Mouse (Mus musculus) intestine, embryonic 16.5 days (tissue): ENCODE data around the gene Pip5k1c. TPM values are rescaled to one million over a fixed set of nuclear protein-coding genes. Genes with fewer than 3 reads are reported as not detected.
A peak's percentile ranks its signal among the peaks of the same experiment; 100 is the strongest.

Source experiments
- ATAC-seq: fragments of 200-750 bp; cut with Nextera tagmentation; 2 replicates; pipeline ENCODE4 v1.8.0; 2017; ENCODE audit warnings: moderate TSS enrichment, moderate library complexity
- H3K27ac ChIP-seq: fragments of 300-500 bp; sonication (generic); 2 replicates; pipeline ENCODE4 v1.5.1; 2014; ENCODE audit warnings: mild to moderate bottlenecking, low read length
- H3K27me3 ChIP-seq: fragments of 300-500 bp; sonication (generic); replicated peaks from 2 replicates; pipeline ENCODE4 v1.6.1; 2014; ENCODE audit warnings: low read length, control low read depth, mixed read lengths; ENCODE audit not compliant: control insufficient read depth, insufficient read depth
- H3K36me3 ChIP-seq: fragments of 300-500 bp; sonication (generic); 2 replicates; pipeline ENCODE4 v1.6.1; 2014; ENCODE audit warnings: low read length, control low read depth; ENCODE audit not compliant: control insufficient read depth, insufficient read depth
- H3K4me1 ChIP-seq: fragments of 300-500 bp; sonication (generic); 2 replicates; pipeline ENCODE4 v1.6.1; 2014; ENCODE audit warnings: low read length, control low read depth, mixed read lengths; ENCODE audit not compliant: control insufficient read depth, insufficient read depth
- H3K4me2 ChIP-seq: fragments of 300-500 bp; sonication (generic); 2 replicates; pipeline ENCODE4 v1.6.1; 2014; ENCODE audit warnings: low read depth, low read length, control low read depth
- H3K4me3 ChIP-seq: fragments of 300-500 bp; sonication (generic); 2 replicates; pipeline ENCODE4 v1.5.1; 2014; ENCODE audit warnings: mild to moderate bottlenecking, low read length
- H3K9ac ChIP-seq: fragments of 300-500 bp; sonication (generic); 2 replicates; pipeline ENCODE4 v1.6.1; 2014; ENCODE audit warnings: low read depth, low read length
- H3K9me3 ChIP-seq: fragments of 300-500 bp; sonication (generic); 2 replicates; pipeline ENCODE4 v1.6.1; 2016; ENCODE audit warnings: low read length, control low read depth; ENCODE audit not compliant: control insufficient read depth
- WGBS: fragments of 180-500 bp; shearing (Covaris S2); extraction: QIAGEN DNeasy Blood & Tissue Kit; methylation state at CpG from one replicate; pipeline ENCODE4 v1.1.7; 2014; 5-methylcytosine and 5-hydroxymethylcytosine counted together
- polyA plus RNA-seq: library from polyadenylated mRNA; unstranded; fragments of >200 nt; fragmentation: Nextera tagmentation; extraction: Ambion mirVana; gene quantifications from 2 replicates; pipeline ENCODE4 v1.2.1, GENCODE M21; 2015

Pip5k1c gene
- polyA plus RNA-seq, 1 experiment from 2014 or later: 35.4 TPM

DNA sequence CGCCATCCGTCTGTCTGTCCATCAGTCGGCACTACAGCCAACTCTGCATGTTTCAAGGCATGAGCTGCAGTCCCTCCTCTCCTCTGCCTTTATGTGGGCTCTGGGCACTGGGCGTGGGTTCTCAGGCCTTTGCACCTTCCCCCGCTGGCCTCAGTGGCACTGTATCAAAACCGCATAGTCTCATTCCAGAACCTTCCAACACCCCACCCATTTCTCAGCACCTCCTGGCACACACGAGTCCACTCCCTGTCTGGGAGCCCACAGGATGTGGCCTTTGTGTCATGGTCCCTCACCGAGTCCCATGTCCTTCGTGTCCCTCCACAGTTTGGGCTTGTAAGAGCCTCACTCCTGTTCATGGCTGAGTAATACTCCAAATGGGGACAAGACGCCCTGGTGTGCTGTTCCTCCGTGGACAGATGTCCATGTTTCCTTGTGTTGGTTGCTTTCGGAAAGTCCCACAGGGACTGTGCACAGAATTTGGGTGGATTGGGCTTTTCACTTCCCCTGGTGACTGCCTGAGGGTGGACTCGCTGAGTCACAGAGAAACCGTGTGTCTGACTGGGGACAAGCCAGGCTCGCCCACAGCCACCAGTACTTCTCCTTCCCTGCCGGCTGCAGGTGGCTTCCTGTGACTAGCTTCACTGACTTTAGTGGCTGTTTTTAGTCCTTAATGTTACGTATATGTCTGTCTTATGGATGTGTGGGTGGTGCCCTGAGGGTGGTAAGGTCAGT is 5.8 kb downstream of the Pip5k1c start:
- no peak overlapping the region for H3K9ac ChIP-seq
- H3K27me3 ChIP-seq: no peaks in the 10 kb centered on the region
- no peaks in the 10 kb centered on the region for H3K36me3 ChIP-seq
- 90% methylated on average over 17 of the region's 17 CpGs for WGBS
- H3K27ac ChIP-seq: peak overlapping the region; percentile 43
- no peak overlapping the region for H3K4me2 ChIP-seq
- ATAC-seq: no peak
- peaks cover 66% of the 10 kb centered on the region for H3K4me1 ChIP-seq
- no peaks in the 10 kb centered on the region for H3K9me3 ChIP-seq
- H3K4me3 ChIP-seq: no peak overlapping the region

DNA sequence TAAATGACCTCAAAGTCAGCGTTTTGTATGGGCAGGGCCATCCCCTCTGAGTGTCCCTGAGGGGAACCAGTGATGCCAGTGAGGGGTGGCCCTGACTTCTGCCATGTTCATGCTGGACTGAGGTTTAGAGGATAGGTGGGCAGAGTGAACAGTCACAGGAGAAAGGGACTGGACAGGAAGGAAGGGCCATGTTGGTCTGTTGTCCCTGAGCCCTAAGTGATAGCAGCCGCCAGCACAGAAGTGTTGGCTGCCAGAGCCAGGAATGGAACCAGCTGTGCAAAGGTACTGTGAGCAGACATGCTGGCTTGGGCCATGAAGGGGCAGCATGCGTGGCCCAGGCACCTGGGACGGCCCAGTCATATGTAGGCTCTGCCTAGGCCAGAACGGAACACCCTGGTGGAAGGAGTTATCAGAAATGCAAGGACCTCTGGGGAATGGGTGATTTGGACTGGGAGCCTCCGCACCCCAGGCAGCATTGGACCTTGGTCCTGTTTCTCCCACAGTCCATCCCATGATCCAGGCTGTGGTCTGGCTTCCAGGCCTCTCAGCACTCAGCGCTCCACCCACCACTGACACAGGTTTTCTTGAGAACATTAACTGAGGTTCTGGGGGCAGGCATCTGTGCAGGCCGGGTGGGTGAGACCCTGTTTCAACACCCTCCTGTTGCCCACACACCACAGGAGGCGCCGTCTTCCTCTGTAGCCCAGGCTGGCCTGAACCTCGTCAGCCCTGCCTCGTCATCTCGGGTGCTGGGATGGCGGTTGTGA is 7.0 kb downstream of the Pip5k1c start:
- Histone ChIP-seq H3K27ac (peak overlapping the region; percentile 16), H3K27me3 (no peaks in the 10 kb centered on the region), H3K36me3 (no peaks in the 10 kb centered on the region), H3K4me1 (peaks cover 64% of the 10 kb centered on the region), H3K4me2 (no peak overlapping the region), H3K4me3 (no peak overlapping the region), H3K9me3 (no peaks in the 10 kb centered on the region), H3K9ac (peak overlapping the region; percentile 39)
- WGBS: 84% methylated on average over 14 of the region's 14 CpGs
- no peak for ATAC-seq

DNA sequence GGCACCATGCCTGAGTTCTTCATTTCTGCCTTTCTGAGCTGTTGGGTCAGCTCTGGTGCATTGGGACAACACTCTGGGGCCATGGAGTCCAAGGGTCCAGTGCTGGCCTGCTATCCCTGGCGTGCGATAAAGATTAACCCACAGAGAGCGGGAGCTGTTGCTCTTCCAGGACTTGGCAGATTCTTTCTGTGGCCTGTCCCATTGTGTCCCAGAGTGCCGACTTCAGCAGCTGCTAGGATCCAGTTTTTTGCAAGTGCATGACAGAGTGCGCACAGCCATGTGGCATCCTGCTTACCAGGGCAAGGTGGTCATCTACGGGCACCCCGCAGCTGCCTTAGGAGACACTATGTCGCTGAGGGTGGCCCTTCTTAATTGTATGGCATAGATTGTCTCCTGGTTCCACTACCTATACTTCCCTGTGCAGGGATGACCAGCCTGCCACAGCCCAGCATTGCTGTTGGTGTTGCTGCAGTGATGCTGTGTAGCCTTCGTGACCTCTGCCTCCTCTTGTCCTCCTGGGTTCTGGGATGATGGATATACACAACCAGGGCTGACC is 7.7 kb downstream of the Pip5k1c start:
- H3K4me2 ChIP-seq: no peak overlapping the region
- no peak overlapping the region for H3K4me3 ChIP-seq
- H3K27ac ChIP-seq: peak overlapping the region; percentile 16
- H3K4me1 ChIP-seq: peaks cover 64% of the 10 kb centered on the region
- H3K9ac ChIP-seq: peak overlapping the region; percentile 39; the same call in 1 of the 2 replicates
- no peaks in the 10 kb centered on the region for H3K36me3 ChIP-seq
- H3K27me3 ChIP-seq: no peaks in the 10 kb centered on the region
- WGBS: 70% methylated on average over 9 of the region's 9 CpGs
- no peaks in the 10 kb centered on the region for H3K9me3 ChIP-seq
- no peak for ATAC-seq

DNA sequence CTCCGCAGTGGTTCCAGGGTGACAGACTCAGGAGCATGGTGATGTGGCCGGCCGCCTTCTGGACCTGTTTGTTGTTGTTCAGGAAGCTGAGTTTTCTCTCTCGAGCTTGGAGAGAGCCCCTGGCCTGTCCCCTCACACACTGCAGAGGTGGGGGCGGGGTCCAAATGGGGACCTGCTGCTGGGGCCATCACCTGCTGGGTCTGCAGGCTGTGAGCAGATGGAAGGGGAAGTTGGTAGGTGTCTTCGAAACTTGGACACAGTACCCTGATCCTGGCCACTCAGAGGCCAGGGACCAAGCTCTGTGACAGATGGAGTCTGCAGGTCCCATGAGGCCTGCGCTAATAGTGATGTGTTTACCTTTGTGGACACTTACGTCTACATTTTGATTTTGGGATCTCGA is 8.6 kb downstream of the Pip5k1c start:
- Histone ChIP-seq H3K4me1 (peaks cover 64% of the 10 kb centered on the region), H3K27ac (no peak overlapping the region)
- no peak for ATAC-seq

DNA sequence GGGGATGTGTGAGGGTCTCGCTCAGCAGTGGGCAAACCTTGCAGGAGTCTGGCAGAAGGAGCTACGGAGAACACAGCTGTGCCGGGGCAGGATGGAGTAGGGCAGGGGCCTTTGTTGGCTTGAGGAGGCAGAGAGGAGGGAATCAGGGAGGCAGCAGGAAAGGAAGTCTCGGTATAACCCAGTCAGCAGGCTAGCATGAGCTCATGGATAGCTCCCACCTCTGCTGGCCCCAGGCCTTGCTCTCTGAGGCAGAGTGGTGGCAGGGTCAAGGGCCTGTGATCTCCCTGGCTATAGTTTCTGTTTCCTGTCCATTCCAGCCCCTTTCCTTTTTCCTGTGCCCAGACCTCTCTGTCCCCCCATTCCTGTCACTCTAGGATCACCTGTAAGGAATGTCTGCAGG is 9.5 kb downstream of the Pip5k1c start:
- Histone ChIP-seq H3K4me2 (no peak overlapping the region; the same call in 1 of the 2 replicates), H3K4me1 (peaks cover 64% of the 10 kb centered on the region), H3K9me3 (no peaks in the 10 kb centered on the region), H3K27ac (peak overlapping the region; percentile 40), H3K36me3 (peaks cover 10% of the 10 kb centered on the region), H3K27me3 (no peaks in the 10 kb centered on the region), H3K9ac (peak overlapping the region; percentile 53), H3K4me3 (no peak overlapping the region)
- WGBS: 50% methylated on average over 4 of the region's 4 CpGs
- no peak for ATAC-seq

More for the DNA sequence above, 8.6 kb downstream of the Pip5k1c start:
- Histone ChIP-seq H3K9me3 (no peaks in the 10 kb centered on the region), H3K4me3 (no peak overlapping the region), H3K9ac (no peak overlapping the region), H3K27me3 (no peaks in the 10 kb centered on the region), H3K4me2 (no peak overlapping the region), H3K36me3 (peaks cover 6% of the 10 kb centered on the region; the same call in 1 of the 2 replicates)
- WGBS: 72% methylated on average over 9 of the region's 9 CpGs

DNA sequence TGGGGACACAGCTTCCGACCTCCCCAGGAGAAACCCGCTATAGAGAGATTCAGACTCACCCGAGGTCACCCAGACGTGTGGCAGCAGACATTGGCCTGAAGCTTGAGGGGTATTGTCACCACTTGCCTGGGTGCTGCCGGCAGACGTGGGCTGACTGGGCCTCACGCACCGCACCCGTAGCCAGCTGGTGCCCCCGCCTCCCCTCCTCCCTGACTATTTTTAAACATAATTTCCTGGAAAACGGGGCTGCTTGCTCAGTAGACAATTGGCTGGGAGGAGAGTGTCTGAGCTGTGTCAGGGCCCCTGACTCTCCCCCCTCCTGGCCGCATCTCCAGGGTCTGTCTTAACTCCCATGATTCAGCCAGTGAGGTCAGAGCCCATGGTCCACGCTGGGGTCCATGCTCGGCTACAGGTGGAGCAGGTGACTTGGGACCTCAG is 10.0 kb downstream of the Pip5k1c start:
- Histone ChIP-seq H3K4me2 (peak overlapping the region; percentile 33), H3K27me3 (no peaks in the 10 kb centered on the region), H3K9me3 (no peaks in the 10 kb centered on the region), H3K4me1 (peaks cover 63% of the 10 kb centered on the region), H3K9ac (peak overlapping the region; percentile 53), H3K27ac (peak overlapping the region; percentile 40), H3K4me3 (no peak overlapping the region), H3K36me3 (peaks cover 15% of the 10 kb centered on the region)
- 36% methylated on average over 14 of the region's 14 CpGs for WGBS
- peak; percentile 22 for ATAC-seq

DNA sequence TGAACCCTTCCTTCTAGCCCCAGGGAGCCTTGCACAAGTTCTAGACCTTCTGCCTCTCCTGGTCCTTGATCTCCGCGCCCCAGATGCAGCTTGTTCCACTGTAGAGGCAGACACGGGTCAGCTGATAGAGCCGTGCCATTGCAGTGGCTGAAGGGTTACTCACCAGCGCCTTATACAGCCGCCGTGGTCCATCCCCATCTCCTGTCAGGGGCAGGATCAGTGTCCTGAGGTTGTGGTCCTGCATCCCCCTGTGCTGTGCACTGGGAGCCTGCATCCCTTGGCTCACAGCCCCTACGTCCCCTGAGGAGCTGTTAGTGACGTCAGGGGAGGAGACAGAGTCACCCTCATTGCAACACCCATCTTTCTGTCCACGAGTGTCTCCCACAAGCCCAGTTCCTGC is 10.5 kb downstream of the Pip5k1c start:
- H3K9ac ChIP-seq: peak overlapping the region; percentile 53; the same call in 1 of the 2 replicates
- no peaks in the 10 kb centered on the region for H3K27me3 ChIP-seq
- peak overlapping the region; percentile 40; the same call in 1 of the 2 replicates for H3K27ac ChIP-seq
- no peak overlapping the region for H3K4me3 ChIP-seq
- ATAC-seq: peak; percentile 9
- H3K9me3 ChIP-seq: no peaks in the 10 kb centered on the region
- H3K36me3 ChIP-seq: peaks cover 20% of the 10 kb centered on the region
- H3K4me2 ChIP-seq: peak overlapping the region; percentile 33; the same call in 1 of the 2 replicates
- 65% methylated on average over 10 of the region's 10 CpGs for WGBS
- H3K4me1 ChIP-seq: peaks cover 58% of the 10 kb centered on the region

DNA sequence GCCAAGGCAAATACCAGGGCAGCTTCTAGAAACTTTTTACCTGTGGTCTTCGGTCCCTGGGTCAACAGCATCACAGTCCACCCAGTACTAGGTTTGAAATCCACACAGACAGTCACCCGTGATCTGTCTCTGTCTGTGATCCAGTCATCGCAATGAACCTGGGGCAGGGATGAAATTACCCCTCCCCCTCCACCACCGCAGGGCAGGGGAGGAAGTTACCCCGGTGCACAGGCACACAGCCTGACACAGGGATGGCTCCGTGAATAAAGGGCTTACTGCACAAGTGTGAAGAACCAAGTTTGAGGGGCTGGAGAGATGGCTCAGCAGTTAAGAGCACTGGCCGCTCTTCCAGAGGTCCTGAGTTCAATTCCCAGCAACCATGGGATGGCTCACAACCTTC is 11.0 kb downstream of the Pip5k1c start:
- H3K9me3 ChIP-seq: no peaks in the 10 kb centered on the region
- H3K4me1 ChIP-seq: peaks cover 56% of the 10 kb centered on the region
- peak overlapping the region; percentile 53; the same call in 1 of the 2 replicates for H3K9ac ChIP-seq
- H3K36me3 ChIP-seq: peaks cover 22% of the 10 kb centered on the region
- no peaks in the 10 kb centered on the region for H3K27me3 ChIP-seq
- H3K4me3 ChIP-seq: no peak overlapping the region
- H3K27ac ChIP-seq: no peak overlapping the region; the same call in 1 of the 2 replicates
- no peak for ATAC-seq
- H3K4me2 ChIP-seq: no peak overlapping the region
- WGBS: 75% methylated on average over 7 of the region's 7 CpGs

DNA sequence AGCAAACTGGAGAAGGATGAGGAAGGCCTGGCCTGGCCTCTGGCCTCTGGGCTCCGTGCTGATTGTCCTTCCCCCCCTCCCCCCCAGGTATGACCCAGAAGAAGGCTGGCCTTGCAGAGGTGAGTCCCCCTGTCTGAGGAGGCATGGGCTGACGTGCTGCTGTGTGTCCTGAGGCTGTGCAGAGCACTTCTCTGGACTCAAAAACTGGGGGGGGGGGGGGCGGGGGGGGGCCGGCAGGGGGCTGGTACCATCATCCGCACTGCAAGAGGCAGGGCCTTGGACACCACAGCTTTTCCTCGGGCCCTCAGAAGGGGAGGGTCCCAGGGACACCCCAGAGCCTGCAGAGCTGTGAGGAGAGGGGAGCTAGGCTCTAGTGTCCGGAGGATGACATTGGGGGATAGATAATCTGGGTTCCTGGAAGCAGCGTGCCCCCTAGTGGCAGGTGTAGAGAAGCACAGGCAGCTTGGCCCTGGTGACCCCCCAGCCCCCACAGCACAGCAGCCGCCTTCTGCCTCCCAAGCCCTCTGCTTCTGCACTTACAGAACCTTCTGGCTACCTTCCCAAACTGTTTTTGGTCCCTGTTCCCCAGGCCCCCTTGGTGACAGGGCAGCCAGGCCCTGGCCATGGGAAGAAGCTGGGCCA is 12.0 kb downstream of the Pip5k1c start:
- WGBS: 21% methylated on average over 9 of the region's 9 CpGs
- Histone ChIP-seq H3K36me3 (peaks cover 23% of the 10 kb centered on the region), H3K27me3 (no peaks in the 10 kb centered on the region), H3K4me1 (peaks cover 47% of the 10 kb centered on the region), H3K9me3 (no peaks in the 10 kb centered on the region), H3K4me2 (no peak overlapping the region), H3K4me3 (no peak overlapping the region), H3K9ac (no peak overlapping the region), H3K27ac (no peak overlapping the region)
- peak; percentile 21; the same call in 1 of the 2 replicates for ATAC-seq
